Mouse (Mus musculus) bone marrow, adult 2 months (tissue): ENCODE measurements at regions not wholly inside any gene's neighbourhood (a gene's known extent, or its start where the extent isn't known, plus 50 kb on each side); places are given as distances from the start of the nearest gene placed in this dataset.

Source experiments
- CTCF ChIP-seq: fragments of 200-500 bp; IDR thresholded peaks from 2 replicates; pipeline ENCODE4 v1.5.1; 2011; ENCODE audit warnings: low read length, control low read depth; ENCODE audit not compliant: control insufficient read depth, insufficient read depth
- POLR2A ChIP-seq: fragments of 200-500 bp; IDR thresholded peaks from 2 replicates; pipeline ENCODE4 v1.6.1; 2011; ENCODE audit warnings: low read depth, mild to moderate bottlenecking, control low read depth, low read length, borderline replicate concordance; ENCODE audit not compliant: control insufficient read depth

GRCm38 (mm10) chr9:30142806-30143458 lies 180.0 kb upstream of the Ntm start:
- no peak for TF ChIP-seq POLR2A
- no peak for TF ChIP-seq CTCF
